Mouse (Mus musculus) T-helper 17 cell (primary cell): ENCODE results near the gene Gcnt3.

Source experiments
- in situ Hi-C, 2 experiments: fragments of 300-600 bp; cut with MboI, MseI; formaldehyde crosslinking; loops; 1 replicate in 1 of 2; 2 replicates in 1 of 2; pipeline ENCODE4 v1.15.1; 2025; ENCODE audit warnings: high pct_unique_total_duplicates in 2 of 2

The Gcnt3 gene

DNA sequence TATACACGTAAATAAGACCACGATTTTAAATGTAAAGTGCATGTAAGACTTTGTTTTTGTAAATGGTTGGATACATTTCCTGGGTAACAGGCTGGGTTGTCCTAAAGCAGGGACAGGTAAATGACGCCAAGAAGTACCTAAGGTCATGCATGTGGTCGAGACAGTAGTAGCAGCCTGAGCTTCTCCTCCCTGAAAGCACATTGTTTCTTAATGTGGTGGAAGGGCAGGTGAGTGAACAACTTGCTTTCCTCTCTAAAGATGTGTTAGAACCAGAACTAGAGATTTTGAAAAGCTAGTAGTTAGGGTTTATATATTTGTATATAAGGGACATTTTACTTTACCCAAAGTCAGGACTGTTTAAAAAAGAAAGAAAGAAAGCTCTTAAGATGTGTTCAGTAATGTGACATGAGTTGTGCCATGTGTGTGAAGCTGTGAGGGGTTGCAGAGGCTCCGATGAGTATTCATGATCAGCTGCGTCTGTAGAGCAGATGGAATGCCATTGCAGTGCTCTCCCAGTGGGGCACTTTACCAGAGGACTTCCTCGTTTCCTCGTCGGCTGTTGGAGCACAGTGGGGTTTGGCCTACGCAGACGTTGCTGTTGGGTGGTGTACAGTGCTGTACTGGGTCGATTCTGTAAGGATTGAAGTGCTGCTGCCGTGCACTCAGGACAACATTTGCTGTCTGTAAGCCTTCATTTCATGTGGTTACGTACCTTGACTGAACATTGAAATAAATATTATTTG, 30.2 kb downstream of the Gcnt3 start:
- in situ Hi-C loops: no loop called here

DNA sequence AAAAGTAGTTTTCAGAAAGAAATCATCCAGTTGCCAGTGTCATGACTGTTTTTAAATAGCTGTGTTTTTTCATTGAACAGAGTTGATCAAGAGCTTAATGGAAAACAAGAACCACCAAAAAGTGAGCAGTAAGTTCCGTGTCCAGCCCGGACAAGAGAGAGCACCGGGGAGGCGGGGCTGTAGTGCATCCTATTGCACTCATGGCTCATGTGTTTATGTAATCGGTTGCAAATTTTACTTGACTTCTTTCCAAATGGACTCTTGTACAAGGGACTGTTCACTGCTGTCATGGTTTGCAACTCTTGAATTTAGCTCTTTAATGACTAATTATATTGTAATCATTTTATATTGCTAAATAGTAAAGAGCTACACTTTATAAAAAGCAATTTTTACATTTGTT, 30.9 kb downstream of the Gcnt3 start:
- in situ Hi-C loops: no loop called here

DNA sequence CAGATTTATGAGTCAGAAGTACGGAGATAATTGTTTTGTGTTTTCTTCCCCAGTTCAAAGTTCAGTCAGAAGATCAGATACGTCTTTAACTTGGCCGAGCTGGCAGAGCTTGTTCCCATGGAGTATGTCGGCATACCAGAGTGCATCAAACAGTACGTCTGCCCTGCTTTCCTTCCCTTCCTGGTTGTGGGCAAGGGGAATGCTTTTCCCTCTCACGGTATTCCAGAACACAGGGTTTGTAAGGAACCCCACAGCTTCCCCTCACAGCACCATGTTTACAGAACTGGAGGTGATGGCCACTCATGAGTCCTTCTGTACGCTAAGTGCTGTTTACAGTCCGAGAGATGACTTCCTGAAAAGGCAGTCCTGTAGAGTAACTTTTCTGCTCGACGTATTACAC, 34.4 kb downstream of the Gcnt3 start:
- in situ Hi-C loops: no loop called here

DNA sequence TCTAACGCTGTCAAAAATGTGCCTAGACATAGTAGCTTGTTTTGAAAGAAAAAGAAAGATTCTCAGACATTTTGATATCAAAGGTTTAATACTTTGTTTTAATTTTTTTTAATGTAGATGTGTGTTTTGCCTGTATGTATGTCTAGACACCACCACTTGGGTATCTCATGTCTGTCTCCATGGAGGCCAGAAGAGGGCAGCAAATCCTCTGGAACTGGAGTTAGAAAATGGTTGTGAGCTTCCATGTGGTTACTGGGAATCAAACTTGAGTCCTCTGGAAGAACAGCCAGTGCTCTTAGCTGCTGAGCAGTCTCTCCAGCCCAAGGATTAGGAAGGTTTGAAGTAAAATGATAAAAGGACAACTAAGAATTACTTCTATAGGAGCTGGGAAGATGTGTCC, 38.6 kb downstream of the Gcnt3 start:
- in situ Hi-C loops: no loop called here

DNA sequence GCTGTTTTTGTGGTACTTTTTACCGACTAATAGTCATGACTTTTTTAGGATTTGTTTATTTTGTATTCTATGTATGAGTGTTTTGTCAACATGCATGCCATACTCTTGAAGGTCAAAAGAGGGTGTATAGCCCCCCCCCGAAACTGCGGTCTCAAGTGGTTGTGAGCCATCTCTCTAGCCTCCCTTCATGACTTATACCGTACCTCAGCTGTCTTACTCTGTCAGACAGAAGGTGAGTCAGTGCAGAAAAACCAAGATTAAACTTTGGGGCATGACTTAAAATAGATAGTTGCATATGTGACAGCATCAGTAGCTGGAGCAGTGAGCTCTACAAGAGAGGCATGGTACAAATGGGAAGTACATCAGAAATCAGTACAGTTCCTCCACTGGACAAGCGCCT, 43.3 kb downstream of the Gcnt3 start:
- in situ Hi-C loops: no loop called here

DNA sequence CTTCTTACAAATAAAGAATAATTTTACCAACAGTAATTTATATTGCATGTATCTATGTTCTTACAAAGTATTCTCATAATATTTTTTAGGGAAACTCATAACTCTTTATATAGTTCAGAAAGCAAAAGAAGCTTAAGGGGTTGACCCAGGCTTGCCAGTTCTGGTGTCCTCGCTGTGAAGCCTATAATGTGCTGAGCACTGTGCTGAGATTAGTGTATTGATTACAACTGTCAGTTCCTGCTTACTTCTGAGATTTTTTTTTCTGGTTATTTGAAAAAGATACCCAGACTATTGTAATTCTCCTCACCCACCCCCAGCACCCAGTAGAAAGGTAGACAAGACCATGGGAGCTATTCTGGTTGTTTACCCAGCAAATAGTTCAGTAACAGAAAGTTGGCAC, 44.4 kb downstream of the Gcnt3 start:
- in situ Hi-C loops: no loop called here

DNA sequence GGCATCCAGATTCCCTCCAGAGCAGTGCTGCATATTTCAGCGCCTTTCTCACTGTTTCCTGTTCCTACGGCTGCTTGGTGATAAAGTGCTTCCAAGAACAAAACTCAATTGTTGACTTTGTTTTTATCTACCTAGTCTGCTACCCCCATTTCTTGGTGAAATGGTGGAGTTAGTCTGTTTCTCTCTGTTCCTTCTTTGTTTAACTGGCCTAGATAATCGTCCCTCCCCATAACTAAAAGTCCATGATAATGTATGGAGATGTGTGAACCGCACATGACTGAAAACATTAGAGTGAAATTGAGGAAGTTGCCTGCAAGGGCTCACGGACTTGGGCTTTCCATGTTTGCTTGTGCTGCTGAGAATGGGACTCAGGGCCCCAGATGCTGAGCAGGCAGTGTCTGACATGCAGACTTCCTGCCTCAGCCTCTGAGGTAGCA, 45.0 kb downstream of the Gcnt3 start:
- in situ Hi-C loops: no loop called here

DNA sequence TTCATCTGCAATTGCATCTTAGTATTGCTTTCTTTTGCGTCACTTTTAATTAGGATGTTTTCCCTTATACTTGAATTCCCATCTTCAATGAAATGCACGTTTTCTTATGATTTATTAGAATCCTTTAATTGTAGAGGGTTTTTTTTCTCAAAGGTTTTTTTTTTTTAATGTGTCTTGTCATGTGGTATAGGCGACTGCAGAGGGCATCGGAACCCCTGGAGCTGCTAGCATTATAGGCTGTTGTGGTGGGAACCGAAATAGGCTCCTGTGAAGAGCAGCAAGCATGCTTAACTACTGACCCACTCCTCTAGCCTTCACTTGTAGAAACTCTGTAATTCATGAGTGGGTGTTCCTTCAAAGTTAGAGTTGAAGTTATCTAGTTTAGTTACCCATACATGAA, 47.5 kb downstream of the Gcnt3 start:
- in situ Hi-C loops: no loop called here

DNA sequence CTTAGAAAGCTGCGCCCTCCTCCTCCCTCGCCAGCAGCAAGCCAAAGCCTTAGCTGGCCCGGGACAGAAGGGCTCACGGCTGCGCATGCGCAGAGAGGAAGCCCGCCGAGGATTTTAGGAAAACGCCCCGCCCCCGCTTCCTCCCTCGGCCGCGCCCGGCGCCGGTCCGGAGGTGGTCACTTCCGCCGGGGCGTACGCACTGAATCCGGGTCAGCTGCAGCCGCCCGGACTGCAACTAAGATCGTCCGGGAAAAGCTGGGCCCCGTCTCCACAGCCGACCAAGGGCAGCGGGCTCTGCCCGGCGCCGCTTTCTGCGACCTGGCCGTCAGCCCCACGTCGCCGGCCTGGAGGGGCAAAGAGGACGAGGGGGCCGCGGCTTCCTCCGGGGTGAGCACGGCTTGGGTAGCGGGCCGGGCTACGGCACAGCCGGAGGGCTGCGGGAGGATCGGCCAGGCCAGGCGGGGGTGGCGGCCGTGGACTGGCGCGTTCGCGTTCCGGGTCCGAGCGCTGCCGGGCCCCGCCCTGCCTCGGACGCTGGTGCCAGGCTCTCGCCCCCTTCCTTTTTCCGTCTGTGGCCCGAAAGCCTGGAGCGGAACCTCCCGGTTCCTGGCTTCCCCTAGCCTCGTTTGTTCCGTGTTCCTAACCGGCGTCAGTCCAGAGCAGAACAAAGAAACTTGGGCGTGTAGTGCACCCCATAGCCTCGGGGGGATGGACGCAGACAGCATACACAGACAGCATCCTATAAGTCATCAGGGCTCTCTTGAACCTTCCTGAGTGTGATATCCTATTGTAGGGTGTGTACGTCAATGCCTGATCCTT, 48.4 kb downstream of the Gcnt3 start, which contains the start of gene Bnip2:
TSS of gene Bnip2 (plus strand) at position 164 of the 819 bp plus-strand sequence.
- in situ Hi-C loops: loop anchor here (5.0 kb wide), 2 partner anchors 47 to 472 kb away; no protein-coding TSS in a partner anchor

DNA sequence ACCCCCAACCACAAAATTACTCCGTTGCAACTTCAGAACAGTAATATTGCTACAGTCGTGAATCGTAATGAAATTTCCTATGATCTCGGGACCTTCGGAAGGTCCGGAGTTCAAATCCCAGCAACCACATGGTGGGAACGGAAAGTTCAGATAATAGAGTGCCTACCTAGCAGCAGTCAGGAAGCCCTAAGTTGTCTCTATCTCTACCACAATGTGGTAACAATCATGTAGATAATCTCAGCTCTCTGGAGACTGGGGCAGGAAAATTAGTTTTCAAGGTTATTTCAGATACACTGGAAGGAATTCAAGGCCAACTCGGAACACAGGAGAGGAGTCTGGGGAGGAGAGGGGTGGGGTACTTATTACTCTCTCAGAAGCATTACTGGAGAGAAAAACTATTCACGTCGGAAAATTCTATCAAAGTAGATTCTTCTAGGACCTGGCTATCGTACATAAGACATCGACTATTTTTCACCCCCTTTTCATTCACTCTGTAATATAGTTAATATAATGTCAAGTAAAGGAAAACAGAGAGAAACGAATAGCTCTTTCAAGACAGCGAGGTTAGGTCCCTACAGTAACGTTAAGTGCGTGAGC, 49.1 kb downstream of the Gcnt3 start:
- in situ Hi-C loops: loop anchor here (5.0 kb wide), 2 partner anchors 47 to 472 kb away; no protein-coding TSS in a partner anchor

DNA sequence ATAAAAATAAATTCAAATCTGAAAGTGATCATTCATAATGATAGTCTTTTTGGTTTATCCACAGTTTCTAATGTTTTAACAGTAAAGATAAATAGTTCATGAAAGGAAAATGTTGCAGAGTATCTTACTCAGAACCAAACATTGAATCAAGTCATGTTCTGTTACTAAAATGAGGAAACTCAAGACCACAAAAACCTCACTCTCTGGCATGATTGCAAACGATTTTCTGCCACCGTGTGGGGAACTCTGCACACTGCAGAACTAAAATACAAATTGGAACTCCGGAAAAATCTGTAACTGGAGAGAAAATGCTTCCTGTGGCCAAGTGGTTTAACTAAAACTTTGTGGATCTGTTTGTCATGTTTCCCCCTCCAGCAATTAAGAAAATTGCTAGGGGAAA, 50.3 kb downstream of the Gcnt3 start:
- in situ Hi-C loops: loop anchor here (5.0 kb wide), 2 partner anchors 45 to 470 kb away; no protein-coding TSS in a partner anchor

DNA sequence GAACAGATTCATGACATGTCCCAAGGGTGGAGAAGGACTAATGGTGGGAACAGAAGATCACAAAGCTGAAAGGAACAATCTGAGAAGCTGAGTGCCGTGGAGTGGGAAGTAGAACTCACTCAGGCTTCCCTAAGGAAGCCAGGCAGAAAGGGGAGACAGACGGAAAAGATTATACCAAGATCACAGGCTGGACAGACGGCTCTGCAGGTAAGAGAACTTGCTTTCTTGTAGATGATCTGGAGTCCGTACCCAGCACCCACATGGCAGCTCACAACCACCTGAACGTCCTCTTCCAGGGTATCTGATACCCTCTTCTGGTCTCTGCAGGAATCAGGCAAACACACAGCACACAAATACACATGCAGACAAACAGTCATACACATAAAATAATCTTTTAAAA, 51.3 kb downstream of the Gcnt3 start:
- in situ Hi-C loops: loop anchor here (5.0 kb wide), 2 partner anchors 44 to 469 kb away; no protein-coding TSS in a partner anchor

DNA sequence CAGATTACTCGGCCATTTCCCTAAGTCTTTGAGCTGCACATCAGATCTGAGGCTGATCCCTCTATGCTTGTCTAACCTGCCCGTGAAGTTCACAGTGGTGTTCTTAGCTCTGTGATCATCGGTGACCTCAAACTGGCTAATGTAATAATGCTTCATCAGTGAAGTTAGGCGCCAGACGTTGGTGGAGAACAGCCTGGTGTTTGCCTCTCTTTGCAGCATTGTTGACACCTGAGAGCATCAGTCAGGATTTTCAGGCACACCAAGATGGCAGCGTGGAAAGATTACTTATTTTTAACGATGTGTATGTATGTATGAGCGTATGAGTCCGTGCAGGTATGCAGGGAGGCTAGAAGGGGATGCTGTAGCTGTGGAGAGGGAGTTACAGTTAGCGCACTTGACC, 51.8 kb downstream of the Gcnt3 start:
- in situ Hi-C loops: loop anchor here (5.0 kb wide), 2 partner anchors 44 to 469 kb away; no protein-coding TSS in a partner anchor

DNA sequence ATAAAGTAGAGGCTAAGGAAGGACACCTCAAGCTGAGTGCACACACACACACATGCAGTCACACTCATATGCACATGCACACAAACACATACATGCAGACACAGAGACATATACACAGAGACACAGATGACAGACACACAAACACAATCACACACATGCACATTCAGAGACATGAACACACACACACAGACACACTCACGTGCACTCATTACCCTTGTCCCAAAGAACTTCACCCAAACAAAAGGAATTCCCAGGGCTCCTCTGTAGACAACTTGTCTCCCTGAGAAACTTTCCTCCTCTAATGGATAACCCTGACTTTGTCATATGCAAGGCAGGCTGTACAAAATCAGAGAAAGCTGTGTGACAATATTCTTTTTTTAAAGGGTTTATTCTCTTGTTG, 52.4 kb downstream of the Gcnt3 start:
- in situ Hi-C loops: loop anchor here (5.0 kb wide), 2 partner anchors 43 to 468 kb away; no protein-coding TSS in a partner anchor
